Mouse (Mus musculus): ENCODE results near the gene Ly6g5c.

GRCm38 (mm10) chr17:35154616-35155015 is 46.5 kb downstream of the Ly6g5c start:
- TF ChIP-seq CTCF (IDR thresholded peaks at IDR 0.05; ENCODE audit: low read depth) (no peak), EP300 (IDR thresholded peaks at IDR 0.05; ENCODE audit: low read depth) (no peak)

Data from heart, postnatal 0 days (tissue).